Mouse (Mus musculus) testis, adult 2 months (tissue): ENCODE measurements around the gene Optn.

Source experiments
- CTCF ChIP-seq: fragments of 200-500 bp; IDR thresholded peaks from 2 replicates; pipeline ENCODE4 v1.5.1; 2012; ENCODE audit warnings: low read depth, mild to moderate bottlenecking, inconsistent platforms, low read length, moderate library complexity; ENCODE audit not compliant: control insufficient read depth, insufficient read depth, insufficient replicate concordance
- POLR2A ChIP-seq: fragments of 200-500 bp; IDR thresholded peaks from 2 replicates; pipeline ENCODE4 v1.6.1; 2012; ENCODE audit warnings: low read depth, mild to moderate bottlenecking, inconsistent platforms, low read length, moderate library complexity; ENCODE audit not compliant: control insufficient read depth

DNA sequence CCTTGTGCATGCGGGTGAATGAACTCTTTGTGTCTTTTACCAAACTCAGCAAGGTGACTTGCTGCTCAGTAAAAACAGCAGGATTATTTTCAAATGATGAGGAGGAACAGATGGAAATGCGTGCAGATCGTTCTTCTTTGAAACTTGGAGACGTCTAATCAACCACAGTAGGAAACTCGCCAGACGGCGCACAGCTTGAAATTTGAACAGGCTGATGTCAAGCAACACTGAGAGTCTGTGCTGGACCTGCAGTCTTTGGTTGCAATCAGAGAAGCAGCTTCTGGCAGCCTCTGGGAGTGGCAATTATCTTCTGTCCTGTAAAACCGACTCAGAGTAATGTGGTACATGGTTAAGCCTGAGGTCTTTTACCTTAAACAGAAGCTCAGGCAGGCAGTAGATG, 85.8 kb downstream of the Optn start:
- TF ChIP-seq CTCF (no peak), POLR2A (no peak)
